Mouse (Mus musculus) olfactory bulb, adult 2 months (tissue): Measurements from ENCODE around the gene Afap1l2.

Source experiments
- CTCF ChIP-seq: fragments of 200-500 bp; IDR thresholded peaks from 2 replicates; pipeline ENCODE4 v1.5.1; 2012; ENCODE audit warnings: low read depth, mild to moderate bottlenecking, low read length, moderate library complexity; ENCODE audit not compliant: insufficient read depth
- POLR2A ChIP-seq: fragments of 200-500 bp; IDR thresholded peaks from 2 replicates; pipeline ENCODE4 v1.6.1; 2012; ENCODE audit warnings: mild to moderate bottlenecking, low read depth, low read length, moderate library complexity; ENCODE audit not compliant: insufficient read depth

DNA sequence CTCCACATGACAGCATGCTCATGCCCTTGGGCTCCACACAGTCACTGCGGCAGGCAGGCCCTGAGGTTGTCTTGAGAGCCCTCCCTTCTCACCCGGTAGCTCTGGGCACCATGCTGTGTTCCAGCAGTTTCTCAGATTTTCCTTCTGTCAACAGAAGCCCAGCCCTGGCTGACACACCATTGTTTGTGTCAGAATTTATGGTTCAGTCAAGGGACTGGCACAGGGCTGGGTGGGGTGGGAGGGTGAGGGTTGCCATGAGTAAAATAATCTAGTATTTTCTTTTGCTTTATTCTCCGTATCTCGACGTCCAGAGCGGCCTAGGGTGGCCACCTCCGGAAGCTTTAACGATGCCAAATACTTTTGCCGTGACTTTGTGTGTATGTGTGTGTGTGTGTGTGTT, 26.3 kb downstream of the Afap1l2 start:
- TF ChIP-seq POLR2A, result no peak
- TF ChIP-seq CTCF, result no peak
